Mouse (Mus musculus): ENCODE results near the gene Ralgapa2. TPM values are rescaled to one million over a fixed set of nuclear protein-coding genes. Genes with fewer than 3 reads are reported as not detected.

Gene Ralgapa2
- total and polyA plus RNA-seq, 2 experiments from 2014 or later = 9.5 to 29.0 TPM

DNA sequence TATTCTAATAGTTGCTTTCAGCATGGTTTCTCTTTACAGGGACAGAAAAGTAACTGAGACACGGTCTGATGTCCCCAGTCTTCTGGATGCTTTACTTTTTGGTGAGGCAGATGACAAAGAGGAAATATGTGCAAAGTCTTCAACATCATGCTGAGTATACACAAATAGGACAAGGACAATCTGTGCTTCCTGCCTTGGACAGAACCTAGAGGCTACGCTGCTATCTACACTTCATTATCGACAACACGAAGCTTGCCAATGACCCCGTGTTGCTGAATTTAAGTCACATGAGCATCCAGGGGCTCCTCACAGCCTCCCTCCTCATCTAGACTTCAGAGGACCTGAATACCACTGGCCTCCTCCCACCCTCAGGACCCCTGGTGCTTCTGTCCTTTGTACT is 161.9 kb downstream of the Ralgapa2 start:
- no peak overlapping the region for H3K9ac ChIP-seq (replicated peaks; ENCODE audit: low read length)
- H3K4me1 ChIP-seq (ENCODE audit: insufficient read depth, low read length) = no peaks in the 10 kb centered on the region
- H3K4me3 ChIP-seq (ENCODE audit: low read length) = no peak overlapping the region
- no peaks in the 10 kb centered on the region for H3K27me3 ChIP-seq (ENCODE audit: insufficient read depth, low read length)
- peaks cover 22% of the 10 kb centered on the region for H3K36me3 ChIP-seq (ENCODE audit: insufficient read depth, low read length)
- no peaks in the 10 kb centered on the region for H3K9me3 ChIP-seq (ENCODE audit: low read length)
- no peak for TF ChIP-seq CTCF (IDR thresholded peaks at IDR 0.05; ENCODE audit: low read depth)
- H3K27ac ChIP-seq = no peak overlapping the region
- WGBS = 91% methylated on average over 5 of the region's 5 CpGs
- H3K4me2 ChIP-seq (ENCODE audit: low read depth, low read length) = no peak overlapping the region
- DNase-seq (ENCODE audit: low spot score) (no peak), ATAC-seq (no peak)

DNA sequence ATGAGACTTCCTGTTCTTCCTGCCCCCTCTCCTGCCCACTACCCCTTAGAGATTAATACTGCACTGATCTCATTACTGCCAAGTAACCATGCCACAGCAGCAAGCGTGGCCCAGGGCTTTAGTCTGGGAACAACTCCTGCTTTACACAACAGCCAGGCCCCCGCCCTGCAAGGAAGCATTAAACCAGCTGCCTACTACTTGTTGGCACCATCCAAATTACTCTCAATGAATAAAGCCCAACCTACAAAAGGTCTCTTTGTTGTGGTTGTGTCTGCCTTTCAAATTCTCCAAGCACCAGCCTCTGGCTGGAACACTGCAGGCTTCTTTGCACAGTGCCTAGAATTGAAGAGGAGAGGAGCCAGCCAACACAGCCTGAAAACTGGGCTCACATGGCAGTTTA is 164.2 kb downstream of the Ralgapa2 start:
- Histone ChIP-seq H3K27ac (no peak overlapping the region), H3K4me1 (ENCODE audit: insufficient read depth, low read length) (no peaks in the 10 kb centered on the region), H3K9me3 (ENCODE audit: low read length) (no peaks in the 10 kb centered on the region), H3K36me3 (ENCODE audit: insufficient read depth, low read length) (peaks cover 22% of the 10 kb centered on the region), H3K27me3 (ENCODE audit: insufficient read depth, low read length) (peaks cover 3% of the 10 kb centered on the region; the same call in 1 of the 2 replicates), H3K4me2 (ENCODE audit: low read depth, low read length) (no peak overlapping the region), H3K4me3 (ENCODE audit: low read length) (no peak overlapping the region), H3K9ac (replicated peaks; ENCODE audit: low read length) (no peak overlapping the region)
- DNase-seq (ENCODE audit: low spot score) (peak; percentile 71), ATAC-seq (peak; percentile 93)
- whole genome bisulfite sequencing = 45% methylated on average over 2 of the region's 2 CpGs
- TF ChIP-seq CTCF (IDR thresholded peaks at IDR 0.05; ENCODE audit: low read depth) = no peak

DNA sequence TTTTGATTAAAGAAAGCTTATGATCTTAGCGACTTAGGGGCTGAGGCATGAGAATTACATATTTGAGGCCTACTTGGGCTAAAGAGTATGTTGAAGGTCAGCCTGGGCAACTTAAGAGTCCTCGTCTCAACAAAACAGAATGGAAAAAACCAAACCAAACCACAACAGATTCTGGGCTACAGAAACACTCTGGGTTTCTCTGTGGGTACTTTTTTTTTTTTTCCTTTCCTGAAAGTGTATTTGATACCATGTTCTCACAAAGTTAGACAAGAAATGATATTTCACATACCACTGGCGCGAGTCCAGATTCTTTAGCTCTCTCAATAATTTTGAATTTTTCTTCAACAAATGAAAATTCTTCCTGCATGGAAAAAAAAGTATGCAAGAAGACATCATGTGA is 172.1 kb downstream of the Ralgapa2 start:
- DNase-seq (ENCODE audit: low spot score) = no peak
- Histone ChIP-seq H3K4me1 (ENCODE audit: insufficient read depth, low read length) (no peaks in the 10 kb centered on the region), H3K4me2 (ENCODE audit: low read depth, low read length) (no peak overlapping the region), H3K9me3 (ENCODE audit: low read length) (no peaks in the 10 kb centered on the region), H3K4me3 (ENCODE audit: low read length) (no peak overlapping the region), H3K36me3 (ENCODE audit: insufficient read depth, low read length) (peaks cover 8% of the 10 kb centered on the region), H3K27ac (no peak overlapping the region), H3K9ac (replicated peaks; ENCODE audit: low read length) (no peak overlapping the region), H3K27me3 (ENCODE audit: insufficient read depth, low read length) (peaks cover 3% of the 10 kb centered on the region; the same call in 1 of the 2 replicates)
- ATAC-seq = no peak
- WGBS = 91% methylated on average over 4 of the region's 4 CpGs
- no peak for TF ChIP-seq CTCF (IDR thresholded peaks at IDR 0.05; ENCODE audit: low read depth)

DNA sequence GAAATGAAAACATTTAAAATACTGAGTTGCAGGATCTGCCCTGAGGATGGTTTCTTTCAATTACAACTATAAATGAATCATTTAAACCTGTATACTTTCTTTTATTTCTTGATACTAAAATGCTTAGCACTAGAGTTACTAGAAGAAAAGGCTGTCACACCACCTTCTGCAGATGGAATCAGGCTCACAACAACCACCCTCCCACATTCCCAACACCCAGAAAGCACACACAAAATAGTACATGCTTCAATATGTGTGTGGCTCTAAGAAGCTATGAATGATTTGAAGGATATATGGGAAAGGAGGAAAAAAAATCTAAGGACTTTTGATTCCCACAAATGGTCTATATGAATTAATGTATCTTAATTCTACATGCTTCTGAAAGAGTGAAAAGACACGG is 174.6 kb downstream of the Ralgapa2 start:
- no peak for TF ChIP-seq CTCF (IDR thresholded peaks at IDR 0.05; ENCODE audit: low read depth)
- no peak for ATAC-seq
- Histone ChIP-seq H3K9me3 (ENCODE audit: low read length) (no peaks in the 10 kb centered on the region), H3K27me3 (ENCODE audit: insufficient read depth, low read length) (no peaks in the 10 kb centered on the region), H3K27ac (no peak overlapping the region), H3K4me3 (ENCODE audit: low read length) (no peak overlapping the region), H3K36me3 (ENCODE audit: insufficient read depth, low read length) (peaks cover 7% of the 10 kb centered on the region), H3K9ac (replicated peaks; ENCODE audit: low read length) (no peak overlapping the region), H3K4me1 (ENCODE audit: insufficient read depth, low read length) (no peaks in the 10 kb centered on the region), H3K4me2 (ENCODE audit: low read depth, low read length) (no peak overlapping the region)
- no peak for DNase-seq (ENCODE audit: low spot score)
- 58% methylated on average over 1 of the region's 1 CpGs for WGBS

DNA sequence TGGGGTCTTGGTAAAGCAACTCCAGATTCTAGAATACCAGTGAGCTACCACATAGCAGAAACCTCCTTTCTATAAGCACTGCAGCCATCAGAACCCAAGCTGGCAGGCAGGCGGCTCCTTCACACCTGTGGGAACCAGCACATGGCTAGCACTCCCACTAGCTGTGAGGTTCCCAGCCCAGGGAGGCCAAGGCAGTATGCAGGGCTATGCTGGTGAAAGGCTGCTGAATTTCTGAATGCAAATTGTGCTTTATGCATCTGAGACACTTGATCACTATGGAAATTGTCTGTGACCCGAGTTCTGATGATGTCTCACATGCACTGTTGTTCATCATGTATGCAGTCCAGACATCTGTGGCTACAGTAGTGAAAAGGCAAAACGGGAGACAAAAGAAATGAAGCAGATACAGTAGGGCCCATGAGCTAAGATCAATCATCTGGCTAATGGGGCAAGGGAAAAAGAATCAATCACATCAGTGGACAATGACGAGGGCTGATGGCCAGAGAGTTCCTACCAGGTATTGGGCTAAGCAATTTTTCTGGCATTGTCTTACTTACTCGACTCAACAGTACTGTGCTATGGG is 180.2 kb downstream of the Ralgapa2 start:
- 43% methylated on average over 5 of the region's 5 CpGs for WGBS
- Histone ChIP-seq H3K4me1 (ENCODE audit: insufficient read depth, low read length) (no peaks in the 10 kb centered on the region; the same call in 1 of the 2 replicates), H3K27me3 (ENCODE audit: insufficient read depth, low read length) (no peaks in the 10 kb centered on the region), H3K36me3 (ENCODE audit: insufficient read depth, low read length) (no peaks in the 10 kb centered on the region), H3K4me2 (ENCODE audit: low read depth, low read length) (no peak overlapping the region), H3K27ac (no peak overlapping the region), H3K9me3 (ENCODE audit: low read length) (no peaks in the 10 kb centered on the region), H3K9ac (replicated peaks; ENCODE audit: low read length) (no peak overlapping the region), H3K4me3 (ENCODE audit: low read length) (no peak overlapping the region)
- TF ChIP-seq CTCF (IDR thresholded peaks at IDR 0.05; ENCODE audit: low read depth) = no peak
- ATAC-seq (no peak), DNase-seq (ENCODE audit: low spot score) (no peak)

DNA sequence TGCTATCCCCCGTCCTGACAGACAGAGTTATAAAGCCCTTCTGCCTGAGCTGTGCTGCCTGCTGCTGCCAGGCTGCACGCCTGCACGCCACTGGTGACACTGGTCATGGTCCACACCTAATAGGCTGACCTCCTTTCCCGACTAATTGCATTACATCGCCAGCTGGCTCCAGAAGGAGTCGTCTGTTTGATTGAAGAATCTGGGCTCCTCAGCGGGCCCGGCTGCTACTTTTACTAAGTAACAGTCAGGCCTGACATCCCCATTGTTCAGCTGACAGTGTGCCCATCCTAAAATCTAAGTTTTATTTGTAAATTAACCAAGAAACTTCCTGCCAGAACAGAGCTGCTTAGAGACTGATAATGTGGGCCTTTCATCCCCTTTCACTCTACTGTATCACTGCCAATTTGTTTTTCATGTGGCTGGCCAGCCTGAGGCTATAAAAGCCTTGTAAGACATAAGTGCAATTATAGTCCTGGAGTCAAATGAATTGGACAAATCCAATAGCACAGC is 181.3 kb downstream of the Ralgapa2 start:
- DNase-seq (ENCODE audit: low spot score) (peak; percentile 92), ATAC-seq (peak; percentile 97)
- H3K4me3 ChIP-seq (ENCODE audit: low read length) = no peak overlapping the region
- no peak overlapping the region for H3K4me2 ChIP-seq (ENCODE audit: low read depth, low read length)
- no peaks in the 10 kb centered on the region for H3K27me3 ChIP-seq (ENCODE audit: insufficient read depth, low read length)
- no peak overlapping the region for H3K9ac ChIP-seq (replicated peaks; ENCODE audit: low read length)
- H3K4me1 ChIP-seq (ENCODE audit: insufficient read depth, low read length) = no peaks in the 10 kb centered on the region; the same call in 1 of the 2 replicates
- 13% methylated on average over 8 of the region's 8 CpGs for WGBS
- H3K36me3 ChIP-seq (ENCODE audit: insufficient read depth, low read length) = 0 out of 2 replicates have a peak, but pooled peaks cover 3% of the 10 kb centered on the region
- H3K9me3 ChIP-seq (ENCODE audit: low read length) = no peaks in the 10 kb centered on the region
- peak; percentile 24 for TF ChIP-seq CTCF (IDR thresholded peaks at IDR 0.05; ENCODE audit: low read depth)
- peak overlapping the region; percentile 56 for H3K27ac ChIP-seq

DNA sequence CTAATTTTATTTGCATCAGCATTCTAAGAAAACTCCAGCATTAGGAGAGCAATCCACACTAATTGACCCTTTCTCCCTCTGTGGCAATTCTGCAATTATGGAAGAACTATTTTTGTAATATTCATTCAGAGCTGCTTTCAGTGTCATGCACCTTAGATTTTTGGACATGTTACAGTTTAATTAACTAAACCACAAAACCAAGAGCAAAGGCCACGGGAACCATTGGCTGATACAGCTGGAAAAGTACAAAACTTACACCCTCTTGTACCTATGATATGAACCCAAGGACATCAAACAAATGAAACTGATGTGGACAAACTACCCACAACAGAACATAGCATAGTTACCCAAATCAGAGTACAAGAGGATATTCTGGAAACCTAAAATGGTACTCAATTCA is 182.0 kb downstream of the Ralgapa2 start:
- no peak for ATAC-seq
- 0 out of 2 replicates have a peak, but pooled peaks cover 3% of the 10 kb centered on the region for H3K36me3 ChIP-seq (ENCODE audit: insufficient read depth, low read length)
- no peaks in the 10 kb centered on the region for H3K27me3 ChIP-seq (ENCODE audit: insufficient read depth, low read length)
- no peak for DNase-seq (ENCODE audit: low spot score)
- whole genome bisulfite sequencing = 67% methylated on average over 1 of the region's 1 CpGs
- no peak overlapping the region for H3K4me2 ChIP-seq (ENCODE audit: low read depth, low read length)
- TF ChIP-seq CTCF (IDR thresholded peaks at IDR 0.05; ENCODE audit: low read depth) = no peak
- no peaks in the 10 kb centered on the region for H3K9me3 ChIP-seq (ENCODE audit: low read length)
- H3K27ac ChIP-seq = no peak overlapping the region; the same call in 1 of the 2 replicates
- H3K4me3 ChIP-seq (ENCODE audit: low read length) = no peak overlapping the region
- H3K9ac ChIP-seq (replicated peaks; ENCODE audit: low read length) = no peak overlapping the region
- no peaks in the 10 kb centered on the region; the same call in 1 of the 2 replicates for H3K4me1 ChIP-seq (ENCODE audit: insufficient read depth, low read length)

Data from hindbrain, postnatal 0 days (tissue).